Mouse (Mus musculus): ENCODE results near the gene F830045P16Rik. TPM values are rescaled to one million over a fixed set of nuclear protein-coding genes. Genes with fewer than 3 reads are reported as not detected.

F830045P16Rik gene
- polyA plus RNA-seq, 1 experiment from 2014 or later = not detected

GRCm38 (mm10) chr2:129574395-129575046 is 38.1 kb upstream of the F830045P16Rik start:
- Histone ChIP-seq H3K9ac (replicated peaks; ENCODE audit: low read depth, low read length) (no peak overlapping the region), H3K9me3 (ENCODE audit: control insufficient read depth, low read depth, low read length) (no peaks in the 10 kb centered on the region), H3K4me2 (replicated peaks; ENCODE audit: low read depth, low read length) (peak overlapping the region; percentile 32), H3K4me3 (ENCODE audit: low read depth, low read length) (no peak overlapping the region; the same call in 1 of the 2 replicates), H3K4me1 (ENCODE audit: control insufficient read depth, insufficient read depth, low read length) (0 out of 2 replicates have a peak, but pooled peaks cover 8% of the 10 kb centered on the region), H3K36me3 (ENCODE audit: control insufficient read depth, insufficient read depth, low read length) (no peaks in the 10 kb centered on the region), H3K27ac (ENCODE audit: low read length) (no peak overlapping the region), H3K27me3 (ENCODE audit: control insufficient read depth, insufficient read depth, low read length) (no peaks in the 10 kb centered on the region)
- ATAC-seq (ENCODE audit: insufficient number of reproducible peaks, insufficient read depth, low FRiP score, low read depth) = no peak; the same call in 1 of the 2 replicates
- WGBS = 12% methylated on average over 24 of the region's 24 CpGs

GRCm38 (mm10) chr2:129573701-129574273 is 37.4 kb upstream of the F830045P16Rik start:
- H3K27ac ChIP-seq (ENCODE audit: low read length) = no peak overlapping the region
- no peak overlapping the region for H3K4me3 ChIP-seq (ENCODE audit: low read depth, low read length)
- H3K9me3 ChIP-seq (ENCODE audit: control insufficient read depth, low read depth, low read length) = no peaks in the 10 kb centered on the region
- 22% methylated on average over 4 of the region's 4 CpGs for WGBS
- H3K27me3 ChIP-seq (ENCODE audit: control insufficient read depth, insufficient read depth, low read length) = no peaks in the 10 kb centered on the region
- H3K4me1 ChIP-seq (ENCODE audit: control insufficient read depth, insufficient read depth, low read length) = 0 out of 2 replicates have a peak, but pooled peaks cover 8% of the 10 kb centered on the region
- H3K36me3 ChIP-seq (ENCODE audit: control insufficient read depth, insufficient read depth, low read length) = no peaks in the 10 kb centered on the region
- no peak for ATAC-seq (ENCODE audit: insufficient number of reproducible peaks, insufficient read depth, low FRiP score, low read depth)
- no peak overlapping the region for H3K4me2 ChIP-seq (replicated peaks; ENCODE audit: low read depth, low read length)
- no peak overlapping the region for H3K9ac ChIP-seq (replicated peaks; ENCODE audit: low read depth, low read length)

GRCm38 (mm10) chr2:129569556-129569955 is 33.2 kb upstream of the F830045P16Rik start:
- Histone ChIP-seq H3K4me3 (ENCODE audit: low read depth, low read length) (no peak overlapping the region), H3K27me3 (ENCODE audit: control insufficient read depth, insufficient read depth, low read length) (no peaks in the 10 kb centered on the region), H3K4me1 (ENCODE audit: control insufficient read depth, insufficient read depth, low read length) (0 out of 2 replicates have a peak, but pooled peaks cover 7% of the 10 kb centered on the region), H3K9ac (replicated peaks; ENCODE audit: low read depth, low read length) (no peak overlapping the region), H3K9me3 (ENCODE audit: control insufficient read depth, low read depth, low read length) (no peaks in the 10 kb centered on the region), H3K27ac (ENCODE audit: low read length) (no peak overlapping the region), H3K36me3 (ENCODE audit: control insufficient read depth, insufficient read depth, low read length) (no peaks in the 10 kb centered on the region), H3K4me2 (replicated peaks; ENCODE audit: low read depth, low read length) (no peak overlapping the region)
- ATAC-seq (ENCODE audit: insufficient number of reproducible peaks, insufficient read depth, low FRiP score, low read depth) = no peak
- 51% methylated on average over 5 of the region's 5 CpGs for WGBS

- no peak overlapping the region for H3K9ac ChIP-seq (replicated peaks; ENCODE audit: low read depth, low read length)
- H3K36me3 ChIP-seq (ENCODE audit: control insufficient read depth, insufficient read depth, low read length) = no peaks in the 10 kb centered on the region
- ATAC-seq (ENCODE audit: insufficient number of reproducible peaks, insufficient read depth, low FRiP score, low read depth) = no peak
- 0 out of 2 replicates have a peak, but pooled peaks cover 3% of the 10 kb centered on the region for H3K4me1 ChIP-seq (ENCODE audit: control insufficient read depth, insufficient read depth, low read length)
- WGBS = 56% methylated on average over 7 of the region's 7 CpGs
- no peak overlapping the region for H3K27ac ChIP-seq (ENCODE audit: low read length)
- H3K4me2 ChIP-seq (replicated peaks; ENCODE audit: low read depth, low read length) = no peak overlapping the region
- H3K27me3 ChIP-seq (ENCODE audit: control insufficient read depth, insufficient read depth, low read length) = no peaks in the 10 kb centered on the region
- H3K9me3 ChIP-seq (ENCODE audit: control insufficient read depth, low read depth, low read length) = no peaks in the 10 kb centered on the region
- no peak overlapping the region for H3K4me3 ChIP-seq (ENCODE audit: low read depth, low read length)
These were observed 32.7 kb upstream of the F830045P16Rik start for GRCm38 (mm10) chr2:129569120-129569519.

- H3K4me1 ChIP-seq (ENCODE audit: control insufficient read depth, insufficient read depth, low read length) = 0 out of 2 replicates have a peak, but pooled peaks cover 3% of the 10 kb centered on the region
- no peak overlapping the region for H3K9ac ChIP-seq (replicated peaks; ENCODE audit: low read depth, low read length)
- 76% methylated on average over 5 of the region's 5 CpGs for WGBS
- no peaks in the 10 kb centered on the region for H3K36me3 ChIP-seq (ENCODE audit: control insufficient read depth, insufficient read depth, low read length)
- no peaks in the 10 kb centered on the region for H3K9me3 ChIP-seq (ENCODE audit: control insufficient read depth, low read depth, low read length)
- H3K4me3 ChIP-seq (ENCODE audit: low read depth, low read length) = no peak overlapping the region
- H3K27me3 ChIP-seq (ENCODE audit: control insufficient read depth, insufficient read depth, low read length) = no peaks in the 10 kb centered on the region
- no peak for ATAC-seq (ENCODE audit: insufficient number of reproducible peaks, insufficient read depth, low FRiP score, low read depth)
- H3K4me2 ChIP-seq (replicated peaks; ENCODE audit: low read depth, low read length) = no peak overlapping the region
- H3K27ac ChIP-seq (ENCODE audit: low read length) = no peak overlapping the region
These were observed 27.7 kb upstream of the F830045P16Rik start for GRCm38 (mm10) chr2:129563944-129564709.

- no peak overlapping the region for H3K9ac ChIP-seq (replicated peaks; ENCODE audit: low read depth, low read length)
- no peaks in the 10 kb centered on the region for H3K27me3 ChIP-seq (ENCODE audit: control insufficient read depth, insufficient read depth, low read length)
- H3K4me3 ChIP-seq (ENCODE audit: low read depth, low read length) = no peak overlapping the region
- no peak overlapping the region for H3K27ac ChIP-seq (ENCODE audit: low read length)
- H3K4me2 ChIP-seq (replicated peaks; ENCODE audit: low read depth, low read length) = no peak overlapping the region
- no peaks in the 10 kb centered on the region for H3K36me3 ChIP-seq (ENCODE audit: control insufficient read depth, insufficient read depth, low read length)
- no peak for ATAC-seq (ENCODE audit: insufficient number of reproducible peaks, insufficient read depth, low FRiP score, low read depth)
- 77% methylated on average over 3 of the region's 3 CpGs for WGBS
- no peaks in the 10 kb centered on the region for H3K9me3 ChIP-seq (ENCODE audit: control insufficient read depth, low read depth, low read length)
- H3K4me1 ChIP-seq (ENCODE audit: control insufficient read depth, insufficient read depth, low read length) = 0 out of 2 replicates have a peak, but pooled peaks cover 8% of the 10 kb centered on the region
These were observed 25.4 kb upstream of the F830045P16Rik start for GRCm38 (mm10) chr2:129561796-129562195.

GRCm38 (mm10) chr2:129558875-129559219 is 22.4 kb upstream of the F830045P16Rik start:
- H3K36me3 ChIP-seq (ENCODE audit: control insufficient read depth, insufficient read depth, low read length) = no peaks in the 10 kb centered on the region
- H3K4me3 ChIP-seq (ENCODE audit: low read depth, low read length) = no peak overlapping the region
- H3K4me1 ChIP-seq (ENCODE audit: control insufficient read depth, insufficient read depth, low read length) = 0 out of 2 replicates have a peak, but pooled peaks cover 8% of the 10 kb centered on the region
- no peak overlapping the region for H3K9ac ChIP-seq (replicated peaks; ENCODE audit: low read depth, low read length)
- H3K27me3 ChIP-seq (ENCODE audit: control insufficient read depth, insufficient read depth, low read length) = no peaks in the 10 kb centered on the region
- no peaks in the 10 kb centered on the region for H3K9me3 ChIP-seq (ENCODE audit: control insufficient read depth, low read depth, low read length)
- WGBS = 53% methylated on average over 3 of the region's 3 CpGs
- no peak for ATAC-seq (ENCODE audit: insufficient number of reproducible peaks, insufficient read depth, low FRiP score, low read depth)
- H3K4me2 ChIP-seq (replicated peaks; ENCODE audit: low read depth, low read length) = no peak overlapping the region
- H3K27ac ChIP-seq (ENCODE audit: low read length) = no peak overlapping the region

GRCm38 (mm10) chr2:129558008-129558874 is 21.8 kb upstream of the F830045P16Rik start:
- H3K4me3 ChIP-seq (ENCODE audit: low read depth, low read length) = no peak overlapping the region
- ATAC-seq (ENCODE audit: insufficient number of reproducible peaks, insufficient read depth, low FRiP score, low read depth) = no peak
- no peaks in the 10 kb centered on the region for H3K9me3 ChIP-seq (ENCODE audit: control insufficient read depth, low read depth, low read length)
- WGBS = 41% methylated on average over 12 of the region's 12 CpGs
- H3K36me3 ChIP-seq (ENCODE audit: control insufficient read depth, insufficient read depth, low read length) = no peaks in the 10 kb centered on the region
- no peak overlapping the region for H3K9ac ChIP-seq (replicated peaks; ENCODE audit: low read depth, low read length)
- 0 out of 2 replicates have a peak, but pooled peaks cover 8% of the 10 kb centered on the region for H3K4me1 ChIP-seq (ENCODE audit: control insufficient read depth, insufficient read depth, low read length)
- H3K27me3 ChIP-seq (ENCODE audit: control insufficient read depth, insufficient read depth, low read length) = no peaks in the 10 kb centered on the region
- H3K27ac ChIP-seq (ENCODE audit: low read length) = no peak overlapping the region
- H3K4me2 ChIP-seq (replicated peaks; ENCODE audit: low read depth, low read length) = no peak overlapping the region

Measured in stomach, embryonic 14.5 days (tissue).